ENCODE assay signal across 21 mouse cellular contexts in genomic region chr8:22145831-22146230, GRCm38 (mm10). TPM values are rescaled to one million over a fixed set of nuclear protein-coding genes. Genes with fewer than 3 reads are reported as not detected.
"Had no signal": no experiment of that assay in that cellular context is flagged by ENCODE, and none has a peak within 500 bp of the region (broad histone marks: within the 10 kb centered on the region; RNA-seq: fewer than 3 reads in every experiment).

No protein-coding gene starts in this region.

- H3K4me1 ChIP-seq: megakaryocyte, embryonic 14.5 days; midbrain, embryonic 13.5 days; midbrain, embryonic 15.5 days; neural tube, embryonic 12.5 days had no signal

- H3K27ac ChIP-seq: lung, embryonic 15.5 days; macrophage; midbrain, embryonic 13.5 days; midbrain, embryonic 15.5 days; neural tube, embryonic 12.5 days had no signal

- DNase-seq: lung, adult 2 months; lung, postnatal 14 days; lung, postnatal 36 days; retina, postnatal 1 day; right cerebral cortex, adult 18-20 months; right cerebral cortex, postnatal 25 days; right cerebral cortex, postnatal 4 days; spleen, adult 18-20 months; thymus, adult 18-20 months; thymus, postnatal 14 days; thymus, postnatal 36 days had no signal

- H3K36me3 ChIP-seq: midbrain, embryonic 15.5 days had no signal

- H3K27me3 ChIP-seq: lung, embryonic 15.5 days; megakaryocyte, embryonic 14.5 days; midbrain, embryonic 13.5 days; midbrain, embryonic 15.5 days; neural tube, embryonic 12.5 days had no signal

- ATAC-seq: lung, postnatal 0 days; midbrain, embryonic 13.5 days; midbrain, embryonic 15.5 days had no signal

- H3K4me3 ChIP-seq: lung, embryonic 15.5 days; megakaryocyte, embryonic 14.5 days; midbrain, embryonic 13.5 days; midbrain, embryonic 15.5 days; neural tube, embryonic 12.5 days had no signal

- H3K9ac ChIP-seq: lung, embryonic 15.5 days; midbrain, embryonic 13.5 days; midbrain, embryonic 15.5 days; neural tube, embryonic 12.5 days had no signal

- H3K4me2 ChIP-seq: lung, embryonic 15.5 days; midbrain, embryonic 11.5 days; midbrain, embryonic 13.5 days; midbrain, embryonic 15.5 days; neural tube, embryonic 12.5 days had no signal

- H3K9me3 ChIP-seq: lung, embryonic 15.5 days; megakaryocyte, embryonic 14.5 days; midbrain, embryonic 13.5 days; midbrain, embryonic 15.5 days; neural tube, embryonic 12.5 days had no signal

RNA-seq across cellular contexts. Expression of gene Nek5, which starts 21.0 kb away (rescaled TPM):
- polyA plus RNA-seq: macrophage; neural tube, embryonic 12.5 days; small intestine, adult 2 months; thymus, postnatal 0 days had no signal
